Mouse (Mus musculus) frontal cortex, adult 2 months (tissue): ENCODE data around the gene Slc35b4. TPM values are rescaled to one million over a fixed set of nuclear protein-coding genes. Genes with fewer than 3 reads are reported as not detected.

ENCODE experiments used
- DNase-seq, 2 experiments: peaks; one replicate each; pipeline ENCODE4 v3.0.0; 2022; ENCODE audit warnings: low spot score in 1 of 2; ENCODE audit errors: extremely low spot score in 1 of 2
- polyA plus RNA-seq: library from polyadenylated mRNA; depleted of rRNA; stranded (reverse); fragments of >200 nt; gene quantifications from 2 replicates; pipeline ENCODE4 v1.2.3, GENCODE M21; 2012; rRNA removed

Slc35b4 gene
- polyA plus RNA-seq: 47.1 and 52.6 TPM in 2 replicates

GRCm38 (mm10) chr6:34176864-34177247 lies at the start of gene Slc35b4:
TSS of gene Slc35b4 (minus strand) at chr6:34177111.
- peak; percentile 96 to 97 for DNase-seq

GRCm38 (mm10) chr6:34225004-34225599 lies 48.2 kb upstream of the Slc35b4 start:
- no peak for DNase-seq

GRCm38 (mm10) chr6:34216450-34217319 lies 39.8 kb upstream of the Slc35b4 start:
- DNase-seq: no peak

GRCm38 (mm10) chr6:34205754-34206153 lies 28.8 kb upstream of the Slc35b4 start:
- DNase-seq: no peak

GRCm38 (mm10) chr6:34204971-34205572 lies 28.2 kb upstream of the Slc35b4 start:
- peak in 1 of 2 experiments; percentile 77 for DNase-seq

- DNase-seq: no peak
Measured at GRCm38 (mm10) chr6:34203503-34203902, 26.6 kb upstream of the Slc35b4 start.

- no peak for DNase-seq
Measured at GRCm38 (mm10) chr6:34194981-34195380, 18.1 kb upstream of the Slc35b4 start.

- peak in 1 of 2 experiments; percentile 83 for DNase-seq
Measured at GRCm38 (mm10) chr6:34193708-34194475, 17.0 kb upstream of the Slc35b4 start.

GRCm38 (mm10) chr6:34191401-34191800 lies 14.5 kb upstream of the Slc35b4 start:
- no peak for DNase-seq

- no peak for DNase-seq
Measured at GRCm38 (mm10) chr6:34189494-34189893, 12.6 kb upstream of the Slc35b4 start.

GRCm38 (mm10) chr6:34187986-34188599 lies 11.2 kb upstream of the Slc35b4 start:
- no peak for DNase-seq

GRCm38 (mm10) chr6:34187273-34187863 lies 10.5 kb upstream of the Slc35b4 start:
- DNase-seq: no peak

GRCm38 (mm10) chr6:34183326-34183725 lies 6.4 kb upstream of the Slc35b4 start:
- DNase-seq: no peak

- no peak for DNase-seq
Measured at GRCm38 (mm10) chr6:34181961-34182360, 5.0 kb upstream of the Slc35b4 start.

GRCm38 (mm10) chr6:34179911-34180310 lies 3.0 kb upstream of the Slc35b4 start:
- no peak for DNase-seq

- no peak for DNase-seq
Measured at GRCm38 (mm10) chr6:34179007-34179406, 2.1 kb upstream of the Slc35b4 start.

GRCm38 (mm10) chr6:34176111-34176863 lies 624 bp downstream of the Slc35b4 start:
- peak in 1 of 2 experiments; percentile 50 for DNase-seq

GRCm38 (mm10) chr6:34174715-34175114 lies 2.2 kb downstream of the Slc35b4 start:
- no peak for DNase-seq

GRCm38 (mm10) chr6:34173251-34173650 lies 3.7 kb downstream of the Slc35b4 start:
- no peak for DNase-seq
